Mouse (Mus musculus): ENCODE data around the gene Plin4.
"Not testable (repeated sequence)": the region's sequence is repeated elsewhere in the genome, so short reads cannot be mapped to it uniquely, and the experiment has no call there.

Gene Plin4

GRCm38 (mm10) chr17:56125276-56125630 is 15.7 kb upstream of the Plin4 start:
- DNase-seq = no peak

- DNase-seq = peak; percentile 78
Measured at GRCm38 (mm10) chr17:56124377-56125275, 15.0 kb upstream of the Plin4 start.

DNA sequence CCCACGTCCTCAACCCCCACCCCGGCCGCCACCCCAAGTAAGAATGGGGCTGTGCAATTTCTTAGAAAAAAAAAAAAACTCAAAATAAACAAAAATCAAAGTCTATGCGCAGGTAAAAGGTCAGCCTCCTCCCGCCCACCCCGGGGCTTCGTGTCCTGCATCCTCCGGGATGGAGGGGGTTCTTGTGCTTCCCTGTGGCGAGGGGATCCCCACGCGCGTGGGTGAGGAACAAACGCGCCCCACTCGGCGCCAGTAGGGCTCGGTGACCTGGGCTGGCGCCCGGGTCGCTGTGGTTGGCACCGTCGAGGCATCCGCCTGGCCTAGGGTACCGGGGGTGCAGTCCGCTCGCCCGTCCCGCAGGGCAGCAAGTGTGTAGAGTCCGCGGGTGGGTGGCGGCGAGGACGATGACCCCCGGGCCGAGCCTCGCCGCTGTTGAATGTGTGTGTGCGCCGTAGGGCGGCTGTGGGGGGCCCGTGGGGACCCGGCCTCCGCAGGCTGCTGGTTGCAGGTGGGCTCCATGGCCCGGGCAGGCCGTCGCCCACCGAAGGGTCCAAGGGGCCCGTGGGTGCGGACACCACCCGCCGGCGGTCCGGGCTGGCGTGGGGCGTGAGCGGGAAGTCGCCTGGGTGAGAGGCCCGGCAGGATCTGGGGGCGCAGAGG is 14.2 kb upstream of the Plin4 start:
- DNase-seq = no peak

DNA sequence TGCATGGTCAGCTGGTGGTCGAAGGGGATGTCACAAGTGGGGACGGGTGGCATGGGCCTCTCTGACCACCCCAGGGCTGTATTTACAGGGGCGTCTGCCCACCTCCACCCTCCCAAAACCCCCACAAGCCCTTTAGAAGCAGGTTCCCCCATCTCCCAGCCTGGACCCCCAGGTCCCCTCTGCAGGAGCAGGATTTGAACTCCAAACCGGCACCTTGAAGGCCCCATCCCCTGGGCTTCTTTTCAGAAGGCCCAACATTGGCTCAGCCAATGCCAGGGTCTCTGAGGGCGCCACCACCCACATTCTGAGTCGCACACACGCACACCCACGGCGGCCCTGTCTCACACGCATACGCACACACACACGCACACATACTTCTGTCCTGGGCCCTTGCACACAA is 13.6 kb upstream of the Plin4 start:
- no peak for DNase-seq

- DNase-seq = no peak
Measured at GRCm38 (mm10) chr17:56121826-56122225, 12.2 kb upstream of the Plin4 start, which contains the start of gene Lrg1. TSS of gene Lrg1 (minus strand) at chr17:56122001.

DNA sequence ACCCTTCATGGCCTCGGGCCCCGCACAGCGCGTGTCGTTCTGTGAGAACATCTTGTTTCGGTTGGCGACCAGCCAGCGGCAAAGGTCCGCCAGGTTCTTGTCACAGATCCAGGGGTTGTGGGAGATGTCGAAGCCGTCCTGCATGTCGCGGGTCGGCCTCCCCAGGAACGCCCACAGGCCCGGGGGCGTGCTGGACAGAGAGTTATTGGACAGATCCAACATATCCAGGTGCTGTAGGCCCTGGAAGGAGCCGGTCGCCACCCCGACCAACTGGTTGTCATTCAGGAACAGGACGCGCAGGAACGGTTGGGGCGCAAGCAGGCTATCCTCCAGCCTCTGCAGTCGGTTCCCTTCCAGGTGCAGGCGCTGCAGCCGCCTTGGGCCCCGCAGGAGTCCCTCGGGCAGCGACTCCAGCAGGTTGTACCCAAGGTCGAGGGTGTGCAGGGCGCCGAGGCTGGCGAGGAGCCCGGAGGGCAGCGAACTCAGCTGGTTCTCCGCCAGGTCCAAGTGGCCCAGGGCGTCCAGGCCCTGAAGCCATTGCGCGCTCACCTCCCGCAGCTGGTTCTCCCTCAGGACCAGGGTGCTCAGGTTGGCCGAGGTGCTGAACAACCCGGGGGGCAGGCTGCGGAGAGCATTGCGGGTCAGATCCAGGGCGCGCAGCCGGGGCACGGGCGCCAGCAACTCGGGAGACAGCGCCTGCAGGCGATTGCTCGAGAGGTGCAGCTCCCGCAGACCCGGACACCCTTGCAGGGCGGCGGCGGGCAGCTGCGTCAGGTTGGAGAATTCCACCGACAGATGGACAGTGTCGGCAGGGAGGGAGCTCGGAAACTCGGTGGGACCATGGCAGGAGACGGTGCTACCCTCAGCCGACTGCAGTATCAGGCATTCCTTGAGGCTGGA is 10.6 kb upstream of the Plin4 start:
- no peak for DNase-seq

DNA sequence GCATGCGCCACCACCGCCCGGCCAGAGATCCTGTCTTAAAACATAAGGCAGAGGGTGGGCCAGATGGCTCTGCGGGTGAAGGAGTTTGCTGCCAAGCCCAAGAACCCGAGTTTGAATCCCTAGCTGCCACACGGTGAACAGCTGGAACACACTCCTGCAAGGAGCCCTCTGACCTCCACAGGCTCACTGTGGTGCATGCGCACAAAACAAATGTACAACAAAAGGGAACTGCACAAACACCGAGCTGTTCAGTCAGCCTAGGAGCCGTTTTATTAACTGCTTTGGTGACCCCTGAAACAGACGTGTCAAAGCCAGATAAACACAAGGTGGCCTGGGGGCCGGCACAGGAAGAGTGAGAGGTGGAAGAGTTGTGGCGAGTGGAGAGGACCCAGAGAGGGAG is 9.8 kb upstream of the Plin4 start:
- no peak for DNase-seq

GRCm38 (mm10) chr17:56117251-56117710 is 7.7 kb upstream of the Plin4 start, which contains the start of gene Plin5:
TSS of gene Plin5 (minus strand) at chr17:56117596.
- DNase-seq = peak; percentile 71

- DNase-seq = no peak
Measured at GRCm38 (mm10) chr17:56116193-56116592, 6.6 kb upstream of the Plin4 start.

DNA sequence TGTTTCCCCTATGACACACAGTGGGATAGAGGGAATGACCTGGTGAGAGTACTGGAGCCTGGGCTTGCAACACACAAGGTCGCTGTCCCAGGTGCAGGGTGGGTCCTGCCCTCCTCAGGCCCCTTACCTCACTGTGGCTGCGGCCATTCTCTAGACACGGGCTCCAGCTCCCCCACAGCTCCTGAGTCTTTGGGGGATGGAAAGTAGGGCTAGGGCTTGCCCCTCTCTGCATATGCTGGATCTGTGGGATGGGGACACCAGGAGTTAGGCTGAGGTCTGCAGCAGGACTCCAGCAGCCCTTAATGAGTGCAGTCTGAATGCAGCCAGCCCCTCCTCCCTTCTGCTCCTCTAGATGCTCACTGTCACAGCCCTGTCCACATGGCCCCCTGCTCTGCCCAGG is 3.1 kb upstream of the Plin4 start:
- no peak for DNase-seq

DNA sequence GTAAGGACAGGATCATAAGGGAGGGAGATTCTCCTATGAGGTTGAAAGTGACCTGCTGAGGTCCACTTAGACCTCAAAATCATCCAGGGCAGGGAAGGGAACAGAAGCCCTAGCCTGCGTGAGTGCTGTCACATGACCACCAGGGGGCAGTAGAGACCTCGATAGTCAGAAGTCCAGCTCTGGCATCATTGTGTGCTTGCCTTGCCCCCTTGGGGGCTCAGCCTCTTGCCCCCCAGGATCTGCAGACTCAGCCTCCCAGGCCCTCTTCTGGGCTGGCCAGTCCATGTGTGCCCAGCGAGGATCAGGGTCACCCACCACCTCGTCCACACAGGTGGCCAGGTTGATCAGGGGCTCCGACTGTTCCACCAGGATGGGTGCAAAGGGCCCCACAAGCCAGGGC is 2.3 kb upstream of the Plin4 start:
- DNase-seq = peak; percentile 85

DNA sequence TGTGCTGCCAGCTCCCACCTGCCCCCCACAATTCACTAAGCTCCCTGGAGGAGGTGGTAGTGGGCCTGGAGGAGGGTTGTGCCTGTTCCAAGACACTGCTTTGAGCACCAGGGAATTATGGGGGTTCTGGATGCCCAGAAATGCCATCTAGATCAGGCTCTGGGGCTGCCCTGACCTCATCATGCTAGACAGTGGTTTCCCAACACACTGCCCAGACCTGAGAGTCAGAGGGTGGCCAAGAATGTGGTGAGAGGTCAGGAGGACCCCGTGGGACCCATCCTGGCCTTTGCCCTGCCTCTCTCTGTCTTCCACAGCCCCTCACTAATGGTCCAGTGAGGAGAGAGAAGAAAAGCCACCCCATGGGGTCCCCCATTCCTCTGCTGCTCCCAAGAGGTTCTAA is 1.4 kb upstream of the Plin4 start:
- DNase-seq = no peak

DNA sequence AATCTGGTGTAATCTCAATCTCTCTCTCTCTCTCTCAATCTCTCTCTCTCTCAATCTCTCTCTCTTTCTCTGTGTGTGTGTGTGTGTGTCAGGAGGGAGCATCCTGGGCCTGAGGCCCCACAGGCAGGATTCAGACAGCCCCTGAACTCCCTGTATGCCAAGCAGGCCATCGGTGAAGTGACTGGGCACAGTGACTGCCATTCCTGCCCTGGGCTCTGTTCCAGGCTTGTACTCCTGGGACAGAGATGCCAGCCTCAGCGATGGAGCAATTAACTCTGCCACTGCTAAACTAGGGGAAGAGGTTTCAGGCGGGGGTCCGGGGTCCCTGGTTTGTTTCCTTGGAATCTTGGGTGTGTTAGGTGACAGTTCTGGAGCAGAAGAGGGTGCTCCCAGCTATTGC is 968 bp upstream of the Plin4 start:
- no peak for DNase-seq

- DNase-seq = no peak
Measured at GRCm38 (mm10) chr17:56108334-56109044, 1.1 kb downstream of the Plin4 start.

- no peak for DNase-seq
Measured at GRCm38 (mm10) chr17:56107736-56108135, 1.9 kb downstream of the Plin4 start.

DNA sequence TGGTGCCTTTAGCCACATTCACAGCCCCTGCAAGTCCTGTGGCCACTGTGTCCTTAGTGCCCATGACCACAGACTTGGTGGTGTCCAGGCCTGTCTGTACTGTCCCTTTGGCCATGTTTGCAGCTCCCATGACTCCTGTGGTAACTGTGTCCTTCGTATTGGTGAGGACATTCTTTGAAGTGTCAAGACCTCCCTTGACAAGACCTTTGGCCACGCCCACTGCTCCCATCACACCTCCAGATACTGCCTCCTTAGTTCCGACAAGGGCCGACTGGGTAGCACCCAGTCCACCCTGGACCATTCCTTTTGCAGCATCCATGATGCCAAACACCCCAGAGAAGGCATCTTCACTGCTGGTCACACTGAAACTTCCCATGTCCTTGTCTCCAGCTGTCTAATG is 2.6 kb downstream of the Plin4 start:
- no peak for DNase-seq

GRCm38 (mm10) chr17:56106436-56106835 is 3.2 kb downstream of the Plin4 start:
- DNase-seq = not testable (repeated sequence)

DNA sequence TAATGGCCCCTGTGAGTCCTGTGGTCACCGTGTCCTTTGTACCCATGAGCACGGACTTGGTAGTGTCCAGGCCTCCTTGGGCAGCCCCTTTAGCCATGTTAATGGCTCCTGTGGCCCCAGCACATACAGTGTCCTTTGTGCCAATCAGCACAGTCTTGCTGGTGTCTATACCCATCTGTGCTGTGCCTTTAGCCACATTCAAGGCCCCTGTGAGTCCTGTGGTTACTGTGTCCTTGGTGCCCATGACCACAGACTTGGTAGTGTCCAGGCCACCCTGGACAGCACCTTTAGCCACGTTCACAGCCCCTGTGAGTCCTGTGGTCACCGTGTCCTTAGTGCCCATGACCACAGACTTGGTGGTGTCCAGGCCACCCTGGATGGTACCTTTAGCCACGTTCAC is 4.8 kb downstream of the Plin4 start:
- DNase-seq = not testable (repeated sequence)

GRCm38 (mm10) chr17:56103465-56104285 is 5.9 kb downstream of the Plin4 start:
- DNase-seq = no peak

DNA sequence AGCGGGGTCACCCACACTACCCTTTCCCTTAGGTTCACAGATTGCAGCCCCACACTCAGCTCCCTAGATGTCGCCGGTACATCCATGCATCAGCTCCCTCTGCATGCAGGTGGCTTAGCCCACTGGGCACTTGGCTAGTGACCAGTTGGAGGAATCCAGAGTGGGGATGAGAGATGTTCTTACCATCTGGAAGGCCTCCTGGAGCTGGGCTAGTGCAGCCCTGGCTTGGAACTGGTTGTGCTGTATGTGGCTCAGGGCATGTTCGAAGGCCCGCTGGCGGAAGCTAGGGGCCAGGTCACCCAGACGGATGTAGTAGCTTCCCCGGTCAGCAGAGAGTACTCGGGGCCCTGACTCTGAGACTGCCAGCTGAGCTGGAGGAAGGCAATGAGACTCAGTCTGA is 6.7 kb downstream of the Plin4 start:
- no peak for DNase-seq

DNA sequence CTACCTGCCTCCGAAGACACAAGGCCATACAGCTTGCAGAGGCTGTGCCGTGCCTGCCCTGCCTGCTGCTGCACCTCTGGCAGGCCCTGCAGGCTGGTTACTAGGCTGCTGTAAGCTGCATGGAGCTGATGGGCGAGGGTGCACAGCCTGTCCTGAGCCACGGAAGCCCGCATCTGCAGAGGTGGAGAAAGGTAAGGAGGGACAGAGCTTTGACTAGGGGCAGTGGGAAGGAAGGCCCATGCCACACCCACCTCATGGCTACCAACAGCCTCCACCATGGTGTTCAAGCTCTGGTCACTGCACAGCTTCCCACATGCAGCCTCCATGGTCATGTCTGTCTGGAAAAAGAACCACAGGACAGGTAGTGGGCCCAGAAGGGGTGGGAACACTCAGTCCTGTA is 7.4 kb downstream of the Plin4 start:
- no peak for DNase-seq

- DNase-seq = no peak
Measured at GRCm38 (mm10) chr17:56100811-56101210, 8.8 kb downstream of the Plin4 start.
